Mouse (Mus musculus) E14TG2a.4 (cell line): ENCODE results near the gene Zfp668.

Experiments used
- CTCF ChIP-seq: conservative IDR thresholded peaks from 2 replicates; pipeline ENCODE4 v1.5.1; 2014; ENCODE audit warnings: low read length
- NANOG ChIP-seq: IDR thresholded peaks from 2 replicates; pipeline ENCODE4 v1.6.1; 2014; ENCODE audit warnings: borderline replicate concordance, low read length, mixed read lengths

DNA sequence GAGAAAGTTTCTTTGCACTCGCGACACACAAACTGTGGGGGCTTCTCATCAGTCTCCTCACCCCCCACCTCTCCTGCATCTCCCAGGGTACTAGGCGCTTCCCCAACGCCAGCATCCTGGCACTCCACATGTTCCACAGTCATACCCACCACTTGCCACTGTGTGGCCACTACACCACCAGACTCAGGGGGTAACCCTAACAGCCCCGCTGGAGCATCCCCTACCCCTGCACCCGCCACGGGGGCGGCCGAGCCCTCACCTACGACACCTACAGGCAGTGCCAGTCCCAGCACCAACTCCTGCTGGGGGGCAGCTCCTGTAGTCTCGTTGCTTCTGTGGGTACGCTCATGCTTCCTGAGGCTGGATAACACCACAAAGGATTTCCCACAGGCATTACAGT is 10.2 kb downstream of the Zfp668 start:
- TF ChIP-seq CTCF (no peak), NANOG (no peak)
